Mouse (Mus musculus): ENCODE measurements around the gene Inpp5k. TPM values are rescaled to one million over a fixed set of nuclear protein-coding genes. Genes with fewer than 3 reads are reported as not detected.

Inpp5k gene
- polyA plus RNA-seq, 1 experiment, result 20.7 TPM

DNA sequence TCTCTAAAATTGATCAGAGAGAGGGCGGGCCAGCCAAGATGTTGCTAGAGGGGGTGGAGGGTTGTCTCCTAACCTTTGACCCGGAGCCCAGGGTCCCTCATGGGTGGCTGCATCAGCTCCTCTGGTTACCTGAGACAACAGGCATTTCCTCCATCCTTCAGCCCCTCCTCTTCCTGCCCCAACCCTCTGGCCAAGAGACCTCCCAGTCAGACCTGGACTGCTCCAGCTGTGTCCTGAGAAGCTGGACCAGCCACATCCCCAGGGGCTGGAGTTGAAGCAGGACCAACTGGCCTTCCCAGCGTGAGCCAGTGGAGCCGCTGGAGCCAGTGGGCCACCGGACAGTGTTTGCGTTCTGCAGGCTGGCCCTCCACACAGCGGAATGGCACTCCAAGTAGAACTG is 19.5 kb downstream of the Inpp5k start, which contains the start of gene Myo1c:
TSS of gene Myo1c (plus strand) at position 194 of the 400 bp plus-strand sequence.
- H3K36me3 ChIP-seq (ENCODE audit: control insufficient read depth, insufficient read depth), result no peaks in the 10 kb centered on the region
- H3K79me2 ChIP-seq (ENCODE audit: control insufficient read depth, insufficient read depth), result peaks cover 10% of the 10 kb centered on the region
- TF ChIP-seq TCF12 (IDR thresholded peaks at IDR 0.05; ENCODE audit: insufficient read depth, poor library complexity, severe bottlenecking) (no peak), REST (IDR thresholded peaks at IDR 0.05; ENCODE audit: insufficient read depth, insufficient read length) (no peak), CEBPB (IDR thresholded peaks at IDR 0.05; ENCODE audit: insufficient read depth, poor library complexity, severe bottlenecking) (no peak), SRF (IDR thresholded peaks at IDR 0.05; ENCODE audit: control insufficient read depth, insufficient read length, low read depth) (no peak), POLR2AphosphoS2 (IDR thresholded peaks at IDR 0.05; ENCODE audit: insufficient read length, low read depth) (peak; percentile 32)
- peak within 1 kb of the TSS; percentile 78 for H3ac ChIP-seq (ENCODE audit: control insufficient read depth, insufficient read length)
- H3K27me3 ChIP-seq (ENCODE audit: control insufficient read depth, insufficient read depth, insufficient read length), result no peaks in the 10 kb centered on the region
- peak within 1 kb of the TSS; percentile 65 for H3K4me3 ChIP-seq
- H3K4me2 ChIP-seq (ENCODE audit: low read depth), result peak within 1 kb of the TSS; percentile 90

GRCm38 (mm10) chr11:75650958-75651425 is 20.2 kb downstream of the Inpp5k start:
- no peaks in the 10 kb centered on the region for H3K27me3 ChIP-seq (ENCODE audit: control insufficient read depth, insufficient read depth, insufficient read length)
- peaks cover 10% of the 10 kb centered on the region for H3K79me2 ChIP-seq (ENCODE audit: control insufficient read depth, insufficient read depth)
- TF ChIP-seq TCF12 (IDR thresholded peaks at IDR 0.05; ENCODE audit: insufficient read depth, poor library complexity, severe bottlenecking), result no peak
- H3K36me3 ChIP-seq (ENCODE audit: control insufficient read depth, insufficient read depth), result no peaks in the 10 kb centered on the region
- peak overlapping the region; percentile 78 for H3ac ChIP-seq (ENCODE audit: control insufficient read depth, insufficient read length)
- peak overlapping the region; percentile 90 for H3K4me2 ChIP-seq (ENCODE audit: low read depth)
- peak overlapping the region; percentile 65 for H3K4me3 ChIP-seq

DNA sequence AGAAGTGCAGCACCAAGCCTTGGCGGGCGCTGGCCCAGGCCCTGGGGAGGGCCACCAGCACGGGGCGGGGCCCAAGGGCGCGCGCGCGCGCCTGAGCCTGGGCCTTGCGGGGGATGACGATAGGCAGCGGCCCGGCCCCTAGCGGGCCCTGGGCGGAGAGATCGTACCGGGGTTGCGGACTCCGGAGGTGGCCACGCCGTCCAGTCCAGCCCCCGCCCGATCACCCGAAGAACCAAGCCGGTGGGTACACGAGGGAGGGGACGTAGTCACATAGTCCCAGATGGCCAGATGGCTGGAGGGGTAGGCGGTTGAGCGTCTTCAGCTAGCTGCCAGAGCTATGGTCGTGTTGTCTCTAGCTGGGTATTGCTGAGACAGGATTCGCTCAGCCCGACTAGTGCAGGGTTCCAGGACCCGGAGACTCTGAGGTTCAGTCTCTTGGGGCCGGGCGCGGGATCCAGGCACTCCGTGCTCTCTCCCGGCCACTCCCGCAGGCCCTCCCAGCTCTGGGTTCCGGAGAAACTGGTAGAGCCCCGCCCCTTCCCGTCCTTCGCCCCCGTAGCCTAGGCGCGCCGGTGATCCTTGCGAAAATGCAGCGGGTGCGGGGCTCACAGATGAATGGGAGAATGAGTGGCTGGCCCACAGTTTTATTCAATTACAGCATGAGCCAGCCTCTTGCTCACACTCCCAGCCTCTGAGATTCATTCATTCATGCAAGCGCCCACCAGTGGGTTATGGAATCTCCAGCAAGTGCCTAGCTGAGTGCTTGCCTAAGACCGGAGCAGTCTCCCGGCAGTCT is 20.8 kb downstream of the Inpp5k start:
- peak overlapping the region; percentile 78 for H3ac ChIP-seq (ENCODE audit: control insufficient read depth, insufficient read length)
- TF ChIP-seq POLR2A (IDR thresholded peaks at IDR 0.05; ENCODE audit: insufficient read length, low read depth) (peak; percentile 72), SRF (IDR thresholded peaks at IDR 0.05; ENCODE audit: control insufficient read depth, insufficient read length, low read depth) (no peak), POLR2AphosphoS2 (IDR thresholded peaks at IDR 0.05; ENCODE audit: insufficient read length, low read depth) (peak; percentile 78)
- no peaks in the 10 kb centered on the region for H3K36me3 ChIP-seq (ENCODE audit: control insufficient read depth, insufficient read depth)
- H3K4me3 ChIP-seq, result peak overlapping the region; percentile 65
- peaks cover 10% of the 10 kb centered on the region for H3K79me2 ChIP-seq (ENCODE audit: control insufficient read depth, insufficient read depth)
- H3K4me2 ChIP-seq (ENCODE audit: low read depth), result peak overlapping the region; percentile 90
- no peaks in the 10 kb centered on the region for H3K27me3 ChIP-seq (ENCODE audit: control insufficient read depth, insufficient read depth, insufficient read length)

DNA sequence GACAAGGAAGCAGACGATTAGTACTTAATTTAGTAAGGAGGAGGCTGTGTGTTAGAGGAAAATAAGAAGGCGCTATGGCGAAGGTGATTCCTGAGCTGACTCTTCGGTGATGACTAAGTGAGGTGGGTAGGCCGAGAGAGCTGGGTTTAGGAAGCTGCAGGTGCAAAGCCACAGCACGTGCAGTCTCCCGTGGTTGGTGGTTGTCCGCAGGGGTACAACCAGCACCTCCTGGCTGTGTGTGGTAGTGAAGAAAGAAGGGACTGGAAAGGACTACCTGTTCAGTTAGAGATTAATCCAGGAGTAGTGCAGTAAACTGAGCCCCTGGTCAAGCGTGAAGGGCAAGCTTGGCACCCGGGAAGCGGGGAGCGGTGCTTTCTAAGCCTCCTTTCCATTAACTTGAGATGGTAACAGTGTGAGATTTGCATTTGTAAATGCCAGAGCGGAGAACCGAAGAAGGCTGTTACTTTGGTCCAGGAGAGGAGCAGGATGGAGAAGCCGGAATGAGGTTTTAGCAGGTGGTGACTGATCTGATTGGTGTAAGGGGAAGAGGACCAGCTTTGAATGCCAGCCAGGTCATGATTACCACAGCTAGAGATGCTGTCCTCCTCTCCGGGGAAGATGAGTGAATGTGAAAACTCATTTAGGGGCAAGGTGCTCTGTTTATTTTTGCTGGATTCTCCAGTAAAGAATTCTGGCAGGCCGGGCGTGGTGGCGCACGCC is 21.6 kb downstream of the Inpp5k start:
- H3K27me3 ChIP-seq (ENCODE audit: control insufficient read depth, insufficient read depth, insufficient read length), result no peaks in the 10 kb centered on the region
- TF ChIP-seq MYOD1 (IDR thresholded peaks at IDR 0.05; ENCODE audit: control insufficient read depth in 1 of 3, insufficient read length in 2 of 3, low read depth in 2 of 3), result no peak
- no peak for TF ChIP-seq TCF3 (IDR thresholded peaks at IDR 0.05; ENCODE audit: insufficient read length, low read depth)
- no peak for TF ChIP-seq POLR2A (IDR thresholded peaks at IDR 0.05; ENCODE audit: insufficient read length, low read depth)
- TF ChIP-seq CEBPB (IDR thresholded peaks at IDR 0.05; ENCODE audit: insufficient read depth, poor library complexity, severe bottlenecking), result no peak
- TF ChIP-seq REST (IDR thresholded peaks at IDR 0.05; ENCODE audit: insufficient read depth, insufficient read length), result no peak
- TF ChIP-seq USF1 (IDR thresholded peaks at IDR 0.05; ENCODE audit: low read depth), result no peak
- TF ChIP-seq SRF (IDR thresholded peaks at IDR 0.05; ENCODE audit: control insufficient read depth, insufficient read length, low read depth), result no peak
- TF ChIP-seq MYOG (IDR thresholded peaks at IDR 0.05; ENCODE audit: control insufficient read depth in 1 of 3, insufficient read depth in 1 of 3, insufficient read length in 2 of 3, low read depth in 2 of 3), result no peak
- no peak for TF ChIP-seq E2F4 (IDR thresholded peaks at IDR 0.05; ENCODE audit: insufficient read depth)
- no peak for TF ChIP-seq MAX (IDR thresholded peaks at IDR 0.05; ENCODE audit: low read depth)
- no peak for TF ChIP-seq POLR2AphosphoS2 (IDR thresholded peaks at IDR 0.05; ENCODE audit: insufficient read length, low read depth)
- TF ChIP-seq TCF12 (IDR thresholded peaks at IDR 0.05; ENCODE audit: insufficient read depth, poor library complexity, severe bottlenecking), result no peak
- H3ac ChIP-seq (ENCODE audit: control insufficient read depth, insufficient read length), result peak overlapping the region; percentile 78
- peaks cover 18% of the 10 kb centered on the region for H3K79me2 ChIP-seq (ENCODE audit: control insufficient read depth, insufficient read depth)
- H3K4me3 ChIP-seq, result peak overlapping the region; percentile 65
- H3K4me2 ChIP-seq (ENCODE audit: low read depth), result peak overlapping the region; percentile 90
- no peaks in the 10 kb centered on the region for H3K36me3 ChIP-seq (ENCODE audit: control insufficient read depth, insufficient read depth)

GRCm38 (mm10) chr11:75652942-75653684 is 22.3 kb downstream of the Inpp5k start:
- H3K4me3 ChIP-seq, result peak overlapping the region; percentile 65

More at GRCm38 (mm10) chr11:75652942-75653684, 22.3 kb downstream of the Inpp5k start:
- H3ac ChIP-seq (ENCODE audit: control insufficient read depth, insufficient read length), result no peak overlapping the region
- H3K79me2 ChIP-seq (ENCODE audit: control insufficient read depth, insufficient read depth), result peaks cover 23% of the 10 kb centered on the region
- H3K4me2 ChIP-seq (ENCODE audit: low read depth), result peak overlapping the region; percentile 90
- no peak for TF ChIP-seq SRF (IDR thresholded peaks at IDR 0.05; ENCODE audit: control insufficient read depth, insufficient read length, low read depth)
- TF ChIP-seq MAX (IDR thresholded peaks at IDR 0.05; ENCODE audit: low read depth), result no peak
- TF ChIP-seq REST (IDR thresholded peaks at IDR 0.05; ENCODE audit: insufficient read depth, insufficient read length), result no peak
- TF ChIP-seq USF1 (IDR thresholded peaks at IDR 0.05; ENCODE audit: low read depth), result no peak
- H3K36me3 ChIP-seq (ENCODE audit: control insufficient read depth, insufficient read depth), result peaks cover 5% of the 10 kb centered on the region
- H3K27me3 ChIP-seq (ENCODE audit: control insufficient read depth, insufficient read depth, insufficient read length), result no peaks in the 10 kb centered on the region
